Mouse (Mus musculus): ENCODE measurements around the gene Shank1. TPM values are rescaled to one million over a fixed set of nuclear protein-coding genes. Genes with fewer than 3 reads are reported as not detected.

The Shank1 gene
- total RNA-seq, 2 experiments from 2014 or later, result 423 to 432 TPM

- intact Hi-C loops (cut with DNase I), result no loop called here
- peak in 1 of 2 experiments; percentile 78 for DNase-seq (ENCODE audit: extremely low spot score in 1 of 2, low spot score in 2 of 2)
Measured at GRCm38 (mm10) chr7:44335031-44335878, 25.2 kb downstream of the Shank1 start.

GRCm38 (mm10) chr7:44336046-44337021 is 26.3 kb downstream of the Shank1 start:
- peak in 1 of 2 experiments; percentile 67 for DNase-seq (ENCODE audit: extremely low spot score in 1 of 2, low spot score in 2 of 2)
- intact Hi-C loops (cut with DNase I), result no loop called here

GRCm38 (mm10) chr7:44337121-44337849 is 27.2 kb downstream of the Shank1 start:
- intact Hi-C loops (cut with DNase I), result no loop called here
- no peak for DNase-seq (ENCODE audit: extremely low spot score in 1 of 2, low spot score in 2 of 2)

- DNase-seq (ENCODE audit: extremely low spot score in 1 of 2, low spot score in 2 of 2), result no peak
- intact Hi-C loops (cut with DNase I), result no loop called here
Measured at GRCm38 (mm10) chr7:44340226-44340625, 30.2 kb downstream of the Shank1 start.

- intact Hi-C loops (cut with DNase I), result no loop called here
- DNase-seq (ENCODE audit: extremely low spot score in 1 of 2, low spot score in 2 of 2), result no peak
Measured at GRCm38 (mm10) chr7:44341119-44341518, 31.1 kb downstream of the Shank1 start.

- no peak for DNase-seq (ENCODE audit: extremely low spot score in 1 of 2, low spot score in 2 of 2)
- intact Hi-C loops (cut with DNase I), result no loop called here
Measured at GRCm38 (mm10) chr7:44341714-44342113, 31.7 kb downstream of the Shank1 start.

GRCm38 (mm10) chr7:44343459-44344015 is 33.5 kb downstream of the Shank1 start:
- intact Hi-C loops (cut with DNase I), result no loop called here
- peak in 1 of 2 experiments; percentile 47 for DNase-seq (ENCODE audit: extremely low spot score in 1 of 2, low spot score in 2 of 2)

- intact Hi-C loops (cut with DNase I), result no loop called here
- no peak for DNase-seq (ENCODE audit: extremely low spot score in 1 of 2, low spot score in 2 of 2)
Measured at GRCm38 (mm10) chr7:44344622-44345021, 34.6 kb downstream of the Shank1 start.

- peak in 1 of 2 experiments; percentile 47 for DNase-seq (ENCODE audit: extremely low spot score in 1 of 2, low spot score in 2 of 2)
Measured at GRCm38 (mm10) chr7:44349043-44349442, 39.0 kb downstream of the Shank1 start.

GRCm38 (mm10) chr7:44350957-44351711 is 41.1 kb downstream of the Shank1 start:
- peak; percentile 79 to 86 for DNase-seq (ENCODE audit: extremely low spot score in 1 of 2, low spot score in 2 of 2)
- intact Hi-C loops (cut with DNase I), result loop anchor here (2.0 kb wide), 1 partner anchor 88 kb away; no protein-coding TSS in a partner anchor

More at GRCm38 (mm10) chr7:44349043-44349442, 39.0 kb downstream of the Shank1 start:
- intact Hi-C loops (cut with DNase I), result no loop called here

GRCm38 (mm10) chr7:44351881-44352749 is 42.1 kb downstream of the Shank1 start:
- peak in 1 of 2 experiments; percentile 59 for DNase-seq (ENCODE audit: extremely low spot score in 1 of 2, low spot score in 2 of 2)

GRCm38 (mm10) chr7:44352750-44353600 is 42.9 kb downstream of the Shank1 start:
- intact Hi-C loops (cut with DNase I), result no loop called here
- DNase-seq (ENCODE audit: extremely low spot score in 1 of 2, low spot score in 2 of 2), result peak in 1 of 2 experiments; percentile 59

More at GRCm38 (mm10) chr7:44351881-44352749, 42.1 kb downstream of the Shank1 start:
- intact Hi-C loops (cut with DNase I), result loop anchor here (2.0 kb wide), 1 partner anchor 89 kb away; no protein-coding TSS in a partner anchor

GRCm38 (mm10) chr7:44353601-44354340 is 43.7 kb downstream of the Shank1 start:
- DNase-seq (ENCODE audit: extremely low spot score in 1 of 2, low spot score in 2 of 2), result peak in 1 of 2 experiments; percentile 51

GRCm38 (mm10) chr7:44355411-44355810 is 45.4 kb downstream of the Shank1 start:
- intact Hi-C loops (cut with DNase I), result no loop called here
- no peak for DNase-seq (ENCODE audit: extremely low spot score in 1 of 2, low spot score in 2 of 2)

More at GRCm38 (mm10) chr7:44353601-44354340, 43.7 kb downstream of the Shank1 start:
- intact Hi-C loops (cut with DNase I), result no loop called here
